Mouse (Mus musculus) retina, postnatal 7 days (tissue): ENCODE measurements at regions not wholly inside any gene's neighbourhood (a gene's known extent, or its start where the extent isn't known, plus 50 kb on each side); places are given as distances from the start of the nearest gene placed in this dataset.

Experiments used
- DNase-seq: peaks from one replicate; pipeline ENCODE4 v3.0.0-alpha.2; 2012; ENCODE audit warnings: low read depth, low spot score

GRCm38 (mm10) chr12:27283964-27284363 lies 58.4 kb downstream of the Sox11 start:
- DNase-seq: no peak

GRCm38 (mm10) chr12:27261965-27262364 lies 80.4 kb downstream of the Sox11 start:
- DNase-seq: no peak

GRCm38 (mm10) chr12:27254125-27254524 lies 88.2 kb downstream of the Sox11 start:
- DNase-seq: no peak

GRCm38 (mm10) chr12:27251521-27251920 lies 90.9 kb downstream of the Sox11 start:
- no peak for DNase-seq

GRCm38 (mm10) chr12:27248545-27248855 lies 93.9 kb downstream of the Sox11 start:
- DNase-seq: no peak

GRCm38 (mm10) chr12:27247756-27248544 lies 94.4 kb downstream of the Sox11 start:
- DNase-seq: no peak

GRCm38 (mm10) chr12:27235748-27236147 lies 106.6 kb downstream of the Sox11 start:
- DNase-seq: no peak

GRCm38 (mm10) chr12:27221541-27221940 lies 120.8 kb downstream of the Sox11 start:
- DNase-seq: no peak

GRCm38 (mm10) chr12:27201191-27201590 lies 141.2 kb downstream of the Sox11 start:
- no peak for DNase-seq

- DNase-seq: no peak
These were observed 148.4 kb downstream of the Sox11 start for GRCm38 (mm10) chr12:27194001-27194400.

GRCm38 (mm10) chr12:27191916-27192315 lies 150.5 kb downstream of the Sox11 start:
- no peak for DNase-seq

GRCm38 (mm10) chr12:27187480-27187879 lies 154.9 kb downstream of the Sox11 start:
- DNase-seq: no peak

GRCm38 (mm10) chr12:27182397-27183375 lies 159.7 kb downstream of the Sox11 start:
- DNase-seq: no peak

GRCm38 (mm10) chr12:27173561-27173960 lies 168.8 kb downstream of the Sox11 start:
- DNase-seq: no peak

- DNase-seq: no peak
These were observed 169.2 kb downstream of the Sox11 start for GRCm38 (mm10) chr12:27173151-27173550.

GRCm38 (mm10) chr12:27171595-27171994 lies 170.8 kb downstream of the Sox11 start:
- DNase-seq: no peak

GRCm38 (mm10) chr12:27164920-27165504 lies 177.4 kb downstream of the Sox11 start:
- DNase-seq: no peak

GRCm38 (mm10) chr12:27160063-27160686 lies 182.2 kb downstream of the Sox11 start:
- DNase-seq: no peak

- DNase-seq: no peak
These were observed 182.8 kb downstream of the Sox11 start for GRCm38 (mm10) chr12:27159416-27160062.

- DNase-seq: no peak
These were observed 191.2 kb downstream of the Sox11 start for GRCm38 (mm10) chr12:27150871-27151853.
